Mouse (Mus musculus): ENCODE results near the gene Gpr22. TPM values are rescaled to one million over a fixed set of nuclear protein-coding genes. Genes with fewer than 3 reads are reported as not detected.

Gene Gpr22
- polyA plus RNA-seq, 1 experiment: not detected

DNA sequence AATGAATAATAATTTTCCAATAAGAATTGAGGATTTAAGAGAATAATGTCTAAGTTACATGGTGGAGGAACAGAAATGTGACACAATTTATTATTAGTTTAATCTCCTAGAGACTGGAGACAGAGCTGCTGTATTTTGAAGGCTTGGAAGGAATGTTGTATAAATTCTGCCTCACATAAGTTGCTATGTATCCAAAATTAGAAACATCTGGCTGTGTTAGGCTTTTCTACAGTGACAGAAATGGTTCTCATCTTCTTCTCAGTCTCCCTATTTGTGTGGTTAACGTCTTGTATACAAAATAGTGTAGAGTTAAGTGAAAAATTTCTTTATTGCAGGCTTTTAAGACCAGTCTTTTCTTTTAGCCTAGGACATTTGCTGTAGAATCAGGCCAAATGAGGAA is 6.2 kb downstream of the Gpr22 start:
- no peaks in the 10 kb centered on the region for H3K4me1 ChIP-seq (ENCODE audit: control insufficient read depth, insufficient read depth, insufficient read length, low read length)
- H3K27ac ChIP-seq (replicated peaks; ENCODE audit: low read depth, low read length): no peak overlapping the region
- no peak overlapping the region for H3K4me3 ChIP-seq (ENCODE audit: insufficient read depth, low read depth, low read length)

- Histone ChIP-seq H3K4me1 (ENCODE audit: control insufficient read depth, insufficient read depth, insufficient read length, low read length) (no peaks in the 10 kb centered on the region), H3K4me3 (ENCODE audit: insufficient read depth, low read depth, low read length) (no peak overlapping the region), H3K27ac (replicated peaks; ENCODE audit: low read depth, low read length) (no peak overlapping the region)
These were observed 7.6 kb downstream of the Gpr22 start for GRCm38 (mm10) chr12:31706168-31706567.

DNA sequence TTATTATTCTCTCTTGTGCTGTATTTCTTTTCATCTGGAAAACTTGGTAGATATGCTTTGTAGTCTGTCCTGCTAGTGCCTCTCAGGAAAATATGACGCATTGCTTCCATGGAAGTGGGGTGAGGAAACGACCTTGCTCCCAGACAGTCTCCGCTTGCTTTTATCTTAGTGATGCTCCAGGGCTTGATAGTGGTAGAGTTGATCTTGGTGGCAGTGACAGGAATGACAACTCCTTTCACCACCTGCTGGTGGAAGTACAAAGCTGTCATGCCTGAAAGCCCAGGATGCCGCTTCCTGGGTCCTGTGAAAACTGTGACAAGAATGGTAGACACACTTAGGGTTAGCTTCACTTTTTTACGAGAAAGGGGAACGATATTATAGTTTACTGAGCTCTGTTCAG is 9.8 kb downstream of the Gpr22 start:
- Histone ChIP-seq H3K27ac (replicated peaks; ENCODE audit: low read depth, low read length) (no peak overlapping the region), H3K4me1 (ENCODE audit: control insufficient read depth, insufficient read depth, insufficient read length, low read length) (no peaks in the 10 kb centered on the region), H3K4me3 (ENCODE audit: insufficient read depth, low read depth, low read length) (no peak overlapping the region)

DNA sequence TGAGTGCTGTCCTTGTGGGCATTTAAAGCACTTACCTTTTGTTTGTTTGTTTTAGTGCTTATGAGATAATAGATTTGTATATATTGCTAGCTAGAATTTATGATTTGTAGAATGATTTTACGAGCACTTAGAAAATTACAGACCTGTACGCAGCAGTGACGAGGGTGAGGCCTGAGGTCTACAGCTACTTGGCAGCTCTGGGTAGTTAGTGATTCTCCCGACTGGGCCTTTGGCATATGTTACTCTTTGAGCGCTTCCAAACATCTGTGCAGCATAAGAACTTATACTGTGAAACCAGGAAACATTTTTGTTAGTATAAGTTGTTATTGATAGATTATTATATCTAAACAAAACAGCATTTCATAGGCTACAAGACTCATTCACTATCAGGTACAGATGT is 12.3 kb downstream of the Gpr22 start:
- Histone ChIP-seq H3K4me3 (ENCODE audit: insufficient read depth, low read depth, low read length) (no peak overlapping the region), H3K27ac (replicated peaks; ENCODE audit: low read depth, low read length) (no peak overlapping the region), H3K4me1 (ENCODE audit: control insufficient read depth, insufficient read depth, insufficient read length, low read length) (no peaks in the 10 kb centered on the region)

DNA sequence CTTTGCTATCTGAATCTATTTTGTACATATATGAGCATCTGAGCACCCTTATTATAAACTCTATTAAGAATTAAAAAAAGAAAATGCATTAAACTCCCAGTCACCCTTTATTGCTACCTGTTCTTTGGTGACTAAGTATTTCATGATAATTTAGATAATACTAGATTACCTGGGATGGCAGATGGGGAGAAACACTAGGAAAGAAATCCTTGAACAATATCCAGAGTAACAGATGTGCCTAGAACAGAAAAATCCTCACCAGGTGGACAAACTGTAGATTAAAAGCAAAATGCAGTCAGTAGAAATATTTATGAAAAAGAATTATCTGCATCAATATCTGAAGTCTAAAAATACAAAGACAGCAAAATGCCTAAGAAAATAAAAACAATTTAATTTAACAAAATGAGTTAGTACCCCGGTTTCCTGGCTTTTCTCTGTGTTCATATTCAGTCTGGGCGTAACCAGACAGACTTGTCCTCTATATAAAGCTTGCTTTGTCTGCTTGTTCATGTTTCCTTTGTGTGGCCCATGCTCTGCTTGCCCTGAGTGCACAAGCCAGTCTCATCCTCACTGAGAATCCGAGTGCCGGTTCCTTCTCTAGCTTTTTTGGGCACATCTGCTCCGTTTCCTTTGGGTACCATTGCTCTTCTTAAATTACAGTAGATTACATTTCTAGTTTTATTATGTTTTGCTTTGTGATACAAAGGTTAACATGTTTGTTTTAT is 13.0 kb downstream of the Gpr22 start:
- Histone ChIP-seq H3K4me1 (ENCODE audit: control insufficient read depth, insufficient read depth, insufficient read length, low read length) (no peaks in the 10 kb centered on the region), H3K4me3 (ENCODE audit: insufficient read depth, low read depth, low read length) (no peak overlapping the region), H3K27ac (replicated peaks; ENCODE audit: low read depth, low read length) (no peak overlapping the region)

DNA sequence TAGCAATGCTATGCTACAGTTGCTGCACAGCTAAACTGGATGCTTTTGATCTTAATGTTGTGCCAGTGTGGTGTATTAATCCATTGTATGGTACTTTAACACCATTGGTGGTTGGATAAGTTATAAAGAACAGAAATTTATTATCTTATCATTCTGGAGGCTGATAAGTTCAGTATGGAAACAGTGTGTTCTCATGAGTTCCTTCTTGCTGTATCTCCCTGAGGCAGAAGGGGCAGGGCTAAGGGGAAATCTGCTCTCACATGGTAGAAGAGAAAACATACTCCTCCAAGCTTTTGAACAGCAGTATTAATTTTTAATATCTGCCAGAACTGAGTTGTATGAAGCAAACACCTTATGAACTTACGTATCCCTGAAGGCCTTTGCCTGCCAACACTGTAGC is 20.5 kb downstream of the Gpr22 start:
- no peak overlapping the region for H3K4me3 ChIP-seq (ENCODE audit: insufficient read depth, low read depth, low read length)
- H3K27ac ChIP-seq (replicated peaks; ENCODE audit: low read depth, low read length): no peak overlapping the region
- no peaks in the 10 kb centered on the region for H3K4me1 ChIP-seq (ENCODE audit: control insufficient read depth, insufficient read depth, insufficient read length, low read length)

DNA sequence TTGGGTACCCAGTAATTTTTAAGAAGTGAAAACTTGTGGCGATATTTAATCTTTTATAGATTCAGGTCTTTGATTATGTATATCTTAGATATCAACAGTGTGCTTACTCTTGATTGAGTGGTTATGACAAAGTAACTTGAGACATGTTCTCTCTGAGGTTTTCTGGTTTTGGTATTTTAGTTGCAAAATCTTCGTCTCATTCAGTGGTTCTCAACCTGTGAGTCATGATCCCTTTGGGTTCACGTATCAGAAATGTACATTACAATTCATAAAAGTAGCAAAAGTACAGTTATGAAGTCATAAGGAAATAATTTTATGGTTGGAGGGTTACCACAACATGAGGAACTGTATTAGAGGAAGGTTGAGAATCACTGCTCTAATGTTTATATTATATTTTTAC is 27.1 kb downstream of the Gpr22 start:
- no peaks in the 10 kb centered on the region for H3K4me1 ChIP-seq (ENCODE audit: control insufficient read depth, insufficient read depth, insufficient read length, low read length)
- no peak overlapping the region for H3K27ac ChIP-seq (replicated peaks; ENCODE audit: low read depth, low read length)
- H3K4me3 ChIP-seq (ENCODE audit: insufficient read depth, low read depth, low read length): no peak overlapping the region

DNA sequence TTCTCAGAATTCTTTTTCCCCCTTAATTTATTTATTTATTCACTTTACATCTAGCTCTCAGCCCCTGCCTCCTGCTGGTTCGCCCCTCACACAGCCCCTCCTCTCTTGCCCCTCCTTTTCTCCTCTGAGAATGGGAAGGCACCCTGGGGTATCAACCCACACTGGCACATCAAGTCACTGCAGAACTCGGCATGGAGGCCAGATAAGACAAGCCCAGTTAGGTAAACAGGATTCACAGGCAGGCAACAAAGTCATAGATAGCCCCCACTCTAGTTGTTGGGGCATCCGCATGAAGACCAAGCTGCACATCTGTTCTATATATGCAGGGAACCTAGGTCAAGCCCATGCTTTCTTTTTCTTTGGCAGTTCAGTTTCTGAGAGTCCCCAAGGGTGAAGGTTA is 46.6 kb downstream of the Gpr22 start:
- Histone ChIP-seq H3K4me1 (ENCODE audit: control insufficient read depth, insufficient read depth, insufficient read length, low read length) (no peaks in the 10 kb centered on the region), H3K4me3 (ENCODE audit: insufficient read depth, low read depth, low read length) (no peak overlapping the region), H3K27ac (replicated peaks; ENCODE audit: low read depth, low read length) (no peak overlapping the region)

- H3K4me1 ChIP-seq (ENCODE audit: control insufficient read depth, insufficient read depth, insufficient read length, low read length): no peaks in the 10 kb centered on the region
- H3K27ac ChIP-seq (replicated peaks; ENCODE audit: low read depth, low read length): no peak overlapping the region
- H3K4me3 ChIP-seq (ENCODE audit: insufficient read depth, low read depth, low read length): no peak overlapping the region
These were observed 47.7 kb downstream of the Gpr22 start for GRCm38 (mm10) chr12:31665999-31666398.

Other genes starting within 250 kb of the Gpr22 start
- 5.6 and 7.8 TPM in 2 replicates for gene Cbll1, start 214.3 kb downstream of the Gpr22 start, polyA plus RNA-seq (2012; ENCODE audit: insufficient read depth, insufficient read length, missing spikeins)
- gene Slc26a4, start 154.0 kb downstream of the Gpr22 start, polyA plus RNA-seq (2012; ENCODE audit: insufficient read depth, insufficient read length, missing spikeins): not detected in 2 replicates
- gene Bcap29, start 79.3 kb downstream of the Gpr22 start, polyA plus RNA-seq (2012; ENCODE audit: insufficient read depth, insufficient read length, missing spikeins): 24.3 and 41.5 TPM in 2 replicates
- 4.8 and 5.3 TPM in 2 replicates for gene Dus4l, start 59.1 kb downstream of the Gpr22 start, polyA plus RNA-seq (2012; ENCODE audit: insufficient read depth, insufficient read length, missing spikeins)
- 15.9 and 16.1 TPM in 2 replicates for gene Cog5, start 59.1 kb downstream of the Gpr22 start, polyA plus RNA-seq (2012; ENCODE audit: insufficient read depth, insufficient read length, missing spikeins)
- 57.8 and 69.0 TPM in 2 replicates for gene Hbp1, start 236.6 kb upstream of the Gpr22 start, polyA plus RNA-seq (2012; ENCODE audit: insufficient read depth, insufficient read length, missing spikeins)

All from brown adipose tissue, adult 24 weeks (tissue).